Mouse (Mus musculus): ENCODE data around the gene Gbp2b.

The Gbp2b gene

GRCm38 (mm10) chr3:142594547-142594946, at the start of gene Gbp2b:
TSS of gene Gbp2b (plus strand) at chr3:142594847.
- no peak for DNase-seq (ENCODE audit: low read depth, low spot score)

DNA sequence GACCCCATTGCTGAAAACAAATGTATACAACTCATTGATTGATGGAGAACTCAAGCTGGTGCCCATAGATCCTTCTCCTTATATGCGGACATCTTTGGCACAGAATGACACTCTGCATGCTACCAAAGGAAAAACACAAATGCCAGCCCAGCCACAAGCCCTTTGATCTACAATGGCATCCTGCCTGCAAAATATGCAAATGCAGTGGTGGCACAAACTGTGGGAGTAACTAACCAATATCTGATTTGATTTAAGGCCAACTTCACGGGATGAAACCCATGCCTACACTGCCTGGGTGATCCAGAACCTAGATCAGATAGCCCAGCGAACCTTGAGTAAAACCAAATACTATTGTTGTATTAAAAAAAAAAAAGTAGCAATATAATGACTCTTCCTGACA, 48.0 kb upstream of the Gbp2b start:
- no peak for DNase-seq (ENCODE audit: low read depth, low spot score)

DNA sequence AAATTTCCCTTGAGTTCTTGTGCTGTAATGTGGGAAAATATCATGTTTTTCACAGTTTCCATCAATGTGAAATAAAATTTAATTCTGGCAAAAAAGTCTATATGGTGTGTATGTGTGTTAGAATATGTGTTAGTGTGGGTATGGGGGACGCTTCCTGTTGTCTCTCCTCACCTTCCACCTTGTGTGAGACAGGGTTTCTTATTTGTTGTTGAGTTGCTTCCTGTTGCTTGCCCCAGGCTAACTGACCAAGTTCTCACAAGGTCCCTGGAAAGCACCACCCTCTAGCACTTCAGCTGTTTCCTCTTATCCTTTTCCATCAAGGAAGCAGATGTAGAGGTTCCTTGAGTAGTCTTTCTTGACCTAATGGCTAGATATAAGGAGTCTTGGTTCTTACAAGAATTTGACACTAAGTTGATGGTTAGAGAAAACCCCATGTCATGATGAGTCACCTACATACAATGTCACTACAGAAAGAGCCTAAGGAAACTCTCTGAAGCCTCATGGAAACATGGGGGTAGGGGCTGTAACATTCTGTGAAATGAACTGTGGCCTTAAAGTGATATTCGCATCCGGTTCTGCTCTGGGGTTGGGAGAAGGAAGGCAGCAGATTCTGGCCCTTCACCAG, 44.5 kb upstream of the Gbp2b start:
- no peak for DNase-seq (ENCODE audit: low read depth, low spot score)

DNA sequence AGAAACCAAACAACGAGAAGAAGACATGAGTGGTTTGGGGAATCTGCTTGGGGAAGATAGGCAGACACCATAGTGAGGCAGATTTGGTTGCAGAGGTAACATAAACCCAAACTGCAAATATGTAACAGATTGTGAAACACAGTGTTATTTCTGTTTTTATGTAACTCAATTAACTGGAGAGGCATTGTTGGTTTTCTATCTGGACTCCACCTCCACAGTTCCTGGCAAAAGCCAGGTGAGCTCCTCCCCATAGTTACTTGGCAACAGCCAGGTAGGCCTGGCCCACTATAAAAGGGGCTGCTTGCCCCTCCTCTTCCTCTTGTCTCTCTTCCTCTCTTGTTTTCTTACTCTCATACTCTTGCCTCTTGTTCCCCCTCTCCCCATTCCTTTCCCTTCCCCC, 40.0 kb upstream of the Gbp2b start:
- no peak for DNase-seq (ENCODE audit: low read depth, low spot score)

DNA sequence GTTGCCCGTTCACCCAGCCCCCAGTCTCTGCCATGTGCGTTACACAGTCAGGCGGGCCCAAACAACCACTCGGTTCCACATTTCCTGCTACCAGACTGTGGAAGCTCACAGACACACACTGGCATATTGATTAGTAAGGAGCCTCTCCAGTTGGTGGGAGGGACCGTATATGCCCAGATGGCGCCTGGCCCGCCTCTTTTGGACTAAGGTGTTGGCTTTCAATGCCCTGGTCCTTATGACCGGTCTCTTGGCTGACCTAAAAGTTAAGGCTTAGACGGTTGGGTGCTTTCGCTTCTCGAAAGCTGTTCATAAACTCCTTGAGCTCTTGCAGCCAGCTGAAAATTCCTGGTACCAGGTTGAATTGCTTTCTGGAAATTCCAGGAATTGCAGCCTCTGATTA, 39.0 kb upstream of the Gbp2b start:
- DNase-seq (ENCODE audit: low read depth, low spot score) = no peak

- DNase-seq (ENCODE audit: low read depth, low spot score) = peak; percentile 8
Observed at GRCm38 (mm10) chr3:142559632-142560228, 34.9 kb upstream of the Gbp2b start, which contains the start of gene Gbp3. TSS of gene Gbp3 (plus strand) at chr3:142560026.

- peak; percentile 83 for DNase-seq (ENCODE audit: low read depth, low spot score)
Observed at GRCm38 (mm10) chr3:142560296-142560948, 34.2 kb upstream of the Gbp2b start.

DNA sequence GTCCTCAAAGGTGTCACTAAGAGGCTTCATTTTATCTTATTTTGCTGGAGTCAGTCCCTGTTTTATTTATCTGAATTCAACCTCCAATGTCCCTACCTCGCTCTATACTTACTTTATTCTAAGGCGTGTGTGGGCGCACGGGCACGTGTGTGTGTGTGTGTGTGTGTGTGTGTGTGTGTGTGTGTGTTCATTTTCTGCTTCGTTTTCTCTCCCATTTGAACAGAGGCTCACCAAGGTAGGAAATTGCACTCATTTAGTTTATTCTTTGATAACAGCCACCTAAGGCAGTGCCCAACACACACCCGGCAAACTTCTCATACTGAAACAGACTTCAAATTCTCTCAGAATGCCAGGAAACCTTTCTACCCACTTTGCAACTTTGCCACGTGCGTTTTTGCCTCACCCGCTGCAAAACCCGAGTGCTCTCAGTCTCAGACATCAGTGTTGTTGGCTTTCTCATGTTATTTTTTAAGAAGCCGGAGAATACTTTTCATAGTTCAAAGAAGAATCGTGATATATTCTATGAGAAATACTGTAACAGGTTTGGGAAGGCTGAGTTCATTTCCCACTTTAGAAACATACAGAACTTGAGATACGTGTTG, 33.5 kb upstream of the Gbp2b start:
- DNase-seq (ENCODE audit: low read depth, low spot score) = no peak

DNA sequence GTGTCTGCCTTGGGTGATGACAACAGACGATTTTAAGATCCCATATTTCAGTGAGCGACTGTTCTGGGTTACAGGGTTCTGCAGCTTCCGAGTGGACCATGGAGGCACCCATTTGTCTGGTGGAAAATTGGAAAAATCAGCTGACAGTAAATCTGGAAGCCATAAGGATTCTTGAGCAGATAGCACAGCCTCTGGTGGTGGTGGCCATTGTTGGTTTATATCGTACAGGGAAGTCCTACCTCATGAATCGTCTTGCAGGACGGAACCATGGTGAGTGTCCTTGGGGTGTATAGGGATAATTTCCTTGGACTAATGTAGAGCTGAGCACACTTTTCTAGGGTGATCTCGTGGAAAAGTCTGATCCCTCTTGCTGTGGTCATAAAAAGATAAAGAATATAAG, 33.0 kb upstream of the Gbp2b start:
- no peak for DNase-seq (ENCODE audit: low read depth, low spot score)

GRCm38 (mm10) chr3:142567490-142567889, 27.2 kb upstream of the Gbp2b start:
- peak; percentile 19 for DNase-seq (ENCODE audit: low read depth, low spot score)

- no peak for DNase-seq (ENCODE audit: low read depth, low spot score)
Observed at GRCm38 (mm10) chr3:142570738-142571137, 23.9 kb upstream of the Gbp2b start.

- no peak for DNase-seq (ENCODE audit: low read depth, low spot score)
Observed at GRCm38 (mm10) chr3:142577108-142577507, 17.5 kb upstream of the Gbp2b start.

- no peak for DNase-seq (ENCODE audit: low read depth, low spot score)
Observed at GRCm38 (mm10) chr3:142578342-142578741, 16.3 kb upstream of the Gbp2b start.

GRCm38 (mm10) chr3:142583067-142583466, 11.6 kb upstream of the Gbp2b start:
- DNase-seq (ENCODE audit: low read depth, low spot score) = no peak

GRCm38 (mm10) chr3:142587386-142587785, 7.3 kb upstream of the Gbp2b start:
- DNase-seq (ENCODE audit: low read depth, low spot score) = no peak

GRCm38 (mm10) chr3:142588888-142589287, 5.8 kb upstream of the Gbp2b start:
- no peak for DNase-seq (ENCODE audit: low read depth, low spot score)

GRCm38 (mm10) chr3:142590431-142591067, 4.1 kb upstream of the Gbp2b start:
- no peak for DNase-seq (ENCODE audit: low read depth, low spot score)

DNA sequence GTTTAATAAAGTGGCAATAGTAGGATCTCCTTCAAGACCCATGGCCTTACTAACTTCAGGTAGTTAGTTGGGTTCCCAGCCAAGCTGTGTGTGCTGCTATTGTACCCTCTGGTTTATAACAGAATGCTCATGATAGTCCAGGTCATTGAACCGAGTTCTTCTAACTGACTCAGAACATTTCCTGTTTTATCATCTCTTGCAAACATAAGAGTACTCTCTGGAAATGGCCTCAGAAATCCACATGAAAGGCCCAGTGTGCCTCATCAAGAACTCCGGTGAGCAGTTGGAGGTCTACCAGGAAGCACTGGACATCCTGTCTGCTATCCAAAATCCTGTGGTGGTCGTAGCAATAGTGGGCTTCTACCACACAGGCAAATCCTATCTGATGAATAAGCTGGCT, 3.3 kb downstream of the Gbp2b start:
- no peak for DNase-seq (ENCODE audit: low read depth, low spot score)

DNA sequence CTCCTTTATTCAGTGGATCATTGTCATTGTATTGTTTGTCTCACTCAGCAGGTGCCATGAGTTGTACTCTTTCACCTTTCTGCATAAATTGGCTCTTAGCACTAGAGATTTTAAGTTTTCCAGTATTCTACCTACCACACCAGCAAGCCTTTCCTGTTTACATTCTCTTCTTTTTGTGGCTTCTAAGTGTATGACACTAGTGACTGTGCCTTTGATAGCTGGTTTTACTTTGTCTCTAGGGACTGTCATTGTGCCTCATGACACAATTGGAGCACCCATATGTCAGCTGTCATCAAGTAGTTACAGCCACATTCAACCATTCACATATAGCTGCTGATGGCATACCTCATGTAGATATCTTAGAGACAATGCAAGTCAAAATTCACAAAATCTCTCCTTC, 7.0 kb downstream of the Gbp2b start:
- no peak for DNase-seq (ENCODE audit: low read depth, low spot score)

- DNase-seq (ENCODE audit: low read depth, low spot score) = peak; percentile 8
Observed at GRCm38 (mm10) chr3:142618658-142619057, 24.0 kb downstream of the Gbp2b start.

DNA sequence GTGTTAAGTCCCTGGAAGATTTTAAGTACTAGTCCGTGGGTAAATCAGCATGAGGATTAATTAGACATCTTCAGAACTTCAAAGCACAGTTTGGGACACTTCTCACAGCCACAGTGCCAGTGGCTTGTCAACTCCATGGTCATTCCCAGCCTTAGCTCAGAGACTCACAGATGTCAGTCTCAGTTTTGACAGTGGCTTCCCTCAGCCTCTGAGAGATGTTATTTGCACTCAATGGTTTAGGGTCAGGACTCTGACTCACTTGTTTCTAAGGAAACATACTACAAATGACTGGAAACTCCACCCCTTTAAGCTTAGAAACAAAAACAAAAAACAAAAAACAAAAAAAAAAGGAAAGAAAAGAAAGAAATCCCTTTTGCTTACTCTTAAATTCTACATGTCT, 25.0 kb downstream of the Gbp2b start:
- DNase-seq (ENCODE audit: low read depth, low spot score) = no peak
